Mouse (Mus musculus) liver, embryonic 14.5 days (tissue): Measurements from ENCODE around the gene Slc5a4b. TPM values are rescaled to one million over a fixed set of nuclear protein-coding genes. Genes with fewer than 3 reads are reported as not detected.

Source experiments
- ATAC-seq: fragments of 200-750 bp; cut with Nextera tagmentation; 2 replicates; pipeline ENCODE4 v1.8.0; 2017; ENCODE audit warnings: moderate number of reproducible peaks, mild to moderate bottlenecking, moderate library complexity; ENCODE audit not compliant: insufficient read depth
- DNase-seq, 3 experiments: peaks; one replicate each; pipeline ENCODE4 v3.0.0-alpha.2; 2012 to 2013; ENCODE audit warnings: low read depth in 3 of 3, low spot score in 3 of 3
- H3K27ac ChIP-seq: fragments of 300-500 bp; sonication (generic); 2 replicates; pipeline ENCODE4 v1.5.1; 2014; ENCODE audit warnings: moderate library complexity, mild to moderate bottlenecking, control low read depth, inconsistent platforms
- H3K27me3 ChIP-seq: fragments of 300-500 bp; sonication (generic); 2 replicates; pipeline ENCODE4 v1.6.1; 2014; ENCODE audit warnings: mild to moderate bottlenecking, low read length, moderate library complexity; ENCODE audit not compliant: control insufficient read depth, insufficient read depth
- H3K36me3 ChIP-seq: fragments of 300-500 bp; sonication (generic); replicated peaks from 2 replicates; pipeline ENCODE4 v1.6.1; 2014; ENCODE audit warnings: low read depth; ENCODE audit not compliant: control insufficient read depth, insufficient read depth
- H3K4me1 ChIP-seq, 2 experiments: fragments of 200-500 bp in 1 of 2; fragments of 300-500 bp in 1 of 2; sonication (generic) in 1 of 2; replicated peaks; 2 replicates each; pipeline ENCODE4 v1.6.1; 2012 to 2014; ENCODE audit warnings: antibody characterized with exemption in 1 of 2, inconsistent platforms in 1 of 2, low read length in 1 of 2; ENCODE audit not compliant: control insufficient read depth in 2 of 2, insufficient read depth in 2 of 2
- H3K4me2 ChIP-seq: fragments of 300-500 bp; sonication (generic); 2 replicates; pipeline ENCODE4 v1.6.1; 2014; ENCODE audit warnings: low read depth, mild to moderate bottlenecking, control low read depth, moderate library complexity
- H3K4me3 ChIP-seq, 2 experiments: fragments of 200-500 bp in 1 of 2; fragments of 300-500 bp in 1 of 2; sonication (generic) in 1 of 2; 2 replicates each; pipeline ENCODE4 v1.5.1; 2012 to 2014; ENCODE audit warnings: low read depth in 2 of 2, low read length in 2 of 2, mild to moderate bottlenecking in 2 of 2, control low read depth in 1 of 2, inconsistent platforms in 1 of 2, moderate library complexity in 1 of 2; ENCODE audit not compliant: insufficient read depth in 1 of 2
- H3K9ac ChIP-seq: fragments of 300-500 bp; sonication (generic); replicated peaks from 2 replicates; pipeline ENCODE4 v1.6.1; 2014; ENCODE audit warnings: mild to moderate bottlenecking, control low read depth, moderate library complexity
- H3K9me3 ChIP-seq: fragments of 300-500 bp; sonication (generic); 2 replicates; pipeline ENCODE4 v1.6.1; 2016; ENCODE audit warnings: low read length, mixed read lengths; ENCODE audit not compliant: control insufficient read depth
- CTCF ChIP-seq: IDR thresholded peaks from 2 replicates; pipeline ENCODE4 v1.5.1; 2016; ENCODE audit warnings: antibody characterized with exemption, low read depth, control low read depth
- EP300 ChIP-seq: IDR thresholded peaks from 2 replicates; pipeline ENCODE4 v1.6.1; 2016; ENCODE audit warnings: antibody characterized with exemption, low read depth
- WGBS: fragments of 180-500 bp; shearing (Covaris S2); extraction: QIAGEN DNeasy Blood & Tissue Kit; methylation state at CpG from one replicate; pipeline ENCODE4 v1.1.7; 2014; ENCODE audit not compliant: insufficient replicate concordance; 5-methylcytosine and 5-hydroxymethylcytosine counted together
- microRNA-seq: library from miRNA; unstranded; fragments of <30 nt; microRNA quantifications from one replicate; pipeline ENCODE4, GENCODE M21; 2016
- polyA plus RNA-seq, 2 experiments: library from polyadenylated mRNA; depleted of rRNA in 1 of 2; stranded (reverse) in 1 of 2; unstranded in 1 of 2; fragments of >200 nt; fragmentation: Nextera tagmentation in 1 of 2; extraction: Ambion mirVana in 1 of 2; gene quantifications; 2 replicates each; pipeline versions ENCODE4 v1.2.1 to v1.2.3; 2012 to 2014

Gene Slc5a4b
- polyA plus RNA-seq, 2 experiments, result 0.03 to 0.10 TPM

DNA sequence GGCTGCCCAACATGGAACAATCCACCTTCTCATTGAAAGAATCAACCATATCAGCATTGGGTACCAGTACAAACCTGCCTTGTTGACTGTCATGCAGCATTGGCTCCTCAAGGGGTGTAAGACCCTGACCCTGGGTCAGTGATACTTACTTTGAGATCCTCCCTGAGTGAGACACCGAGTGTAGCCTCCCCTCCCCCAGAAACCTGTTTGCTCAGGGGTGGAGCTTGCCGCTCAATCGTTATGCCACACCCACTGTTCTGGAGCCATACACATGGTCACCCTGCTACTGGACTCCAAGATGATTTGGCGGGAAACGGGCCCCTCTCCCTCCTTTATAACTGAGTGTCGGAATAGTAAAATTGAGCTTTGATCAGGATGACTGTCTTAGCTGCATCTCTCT, 86.8 kb downstream of the Slc5a4b start:
- no peaks in the 10 kb centered on the region for H3K36me3 ChIP-seq
- WGBS, result 85% methylated on average over 6 of the region's 6 CpGs
- H3K27ac ChIP-seq, result no peak overlapping the region
- H3K4me3 ChIP-seq, result no peak overlapping the region
- ATAC-seq, result no peak
- no peaks in the 10 kb centered on the region for H3K27me3 ChIP-seq
- TF ChIP-seq EP300 (no peak), CTCF (no peak)
- DNase-seq, result no peak
- no peak overlapping the region for H3K9ac ChIP-seq
- peaks cover 0 to 10% of the 10 kb centered on the region in 2 experiments for H3K4me1 ChIP-seq
- no peak overlapping the region for H3K4me2 ChIP-seq
- H3K9me3 ChIP-seq, result no peaks in the 10 kb centered on the region

DNA sequence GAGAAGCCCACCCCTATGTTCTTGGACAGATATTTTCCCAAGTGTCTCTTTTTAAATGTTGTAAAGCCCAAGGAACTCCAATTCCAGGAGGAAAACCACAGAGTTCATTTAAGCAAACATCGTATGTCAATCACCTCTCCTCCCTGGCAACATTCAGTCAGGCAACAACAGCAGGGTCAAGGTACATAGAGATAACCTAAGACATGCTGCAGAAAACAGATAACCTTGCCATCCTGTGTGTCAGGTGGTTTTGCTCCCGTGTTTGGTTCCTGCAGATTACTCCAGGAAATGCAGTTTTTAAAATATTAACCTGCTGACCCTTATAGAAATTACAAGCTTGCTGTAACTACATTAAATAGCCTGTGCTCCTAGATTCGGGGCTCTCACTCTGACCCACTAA, 89.0 kb downstream of the Slc5a4b start:
- 13% methylated on average over 3 of the region's 3 CpGs for WGBS
- DNase-seq (peak in 2 of 3 experiments; percentile 25 to 27), ATAC-seq (no peak)
- H3K27ac ChIP-seq, result no peak overlapping the region
- no peak overlapping the region for H3K9ac ChIP-seq
- H3K36me3 ChIP-seq, result no peaks in the 10 kb centered on the region
- no peak overlapping the region for H3K4me3 ChIP-seq
- no peaks in the 10 kb centered on the region for H3K27me3 ChIP-seq
- H3K9me3 ChIP-seq, result no peaks in the 10 kb centered on the region
- peaks cover 0 to 6% of the 10 kb centered on the region in 2 experiments for H3K4me1 ChIP-seq
- peak; percentile 40 for TF ChIP-seq EP300
- no peak for TF ChIP-seq CTCF
- no peak overlapping the region for H3K4me2 ChIP-seq

DNA sequence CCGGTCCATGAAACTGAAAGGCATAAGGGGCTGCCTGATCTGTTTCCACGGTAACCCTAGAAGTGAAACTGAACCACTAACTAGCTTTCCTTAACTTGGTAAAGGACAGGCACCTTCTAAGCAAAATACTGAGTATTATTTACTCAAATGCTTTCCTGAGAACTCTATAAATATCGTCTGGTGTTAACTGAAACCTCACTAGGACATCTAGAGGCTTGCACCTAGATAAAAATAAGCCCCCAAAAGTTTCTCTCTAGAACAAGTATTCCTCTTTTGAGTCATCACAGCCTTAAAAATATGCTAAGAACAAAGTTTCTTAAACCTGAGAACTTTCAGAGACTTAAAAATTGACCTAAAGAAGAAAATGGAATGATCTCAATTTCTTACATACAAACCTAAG, 93.9 kb downstream of the Slc5a4b start:
- WGBS, result 75% methylated on average over 3 of the region's 3 CpGs
- Histone ChIP-seq H3K27ac (no peak overlapping the region), H3K27me3 (no peaks in the 10 kb centered on the region), H3K4me3 (no peak overlapping the region), H3K4me1 (peaks cover 0 to 4% of the 10 kb centered on the region in 2 experiments), H3K4me2 (no peak overlapping the region), H3K9me3 (no peaks in the 10 kb centered on the region), H3K9ac (no peak overlapping the region), H3K36me3 (no peaks in the 10 kb centered on the region)
- ATAC-seq (no peak), DNase-seq (no peak)
- TF ChIP-seq EP300 (no peak), CTCF (no peak)

DNA sequence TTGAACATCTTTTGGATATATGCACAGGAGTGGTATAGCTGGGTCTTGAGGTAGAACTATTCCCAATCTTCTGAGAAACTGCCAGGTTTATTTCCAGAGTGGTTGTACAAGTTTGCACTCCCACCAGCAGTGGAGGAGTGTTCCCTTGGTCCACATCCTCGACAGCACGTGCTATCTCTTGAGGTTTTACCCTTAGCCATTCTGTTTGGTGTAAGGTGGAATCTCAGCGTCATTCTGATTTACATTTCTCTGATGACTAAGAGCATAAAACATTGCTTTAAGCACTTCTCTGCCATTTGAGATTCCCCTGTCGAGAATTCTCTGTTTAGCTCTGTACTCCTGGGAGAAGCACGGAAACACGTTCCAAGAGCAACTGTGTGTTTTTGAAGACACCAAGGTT, 97.8 kb downstream of the Slc5a4b start:
- no peak overlapping the region for H3K4me2 ChIP-seq
- no peak overlapping the region for H3K4me3 ChIP-seq
- DNase-seq (no peak), ATAC-seq (no peak)
- no peaks in the 10 kb centered on the region for H3K36me3 ChIP-seq
- TF ChIP-seq CTCF, result no peak
- TF ChIP-seq EP300, result no peak
- H3K27me3 ChIP-seq, result no peaks in the 10 kb centered on the region
- no peaks in the 10 kb centered on the region for H3K9me3 ChIP-seq
- no peak overlapping the region for H3K9ac ChIP-seq
- no peak overlapping the region for H3K27ac ChIP-seq
- no peaks in the 10 kb centered on the region for H3K4me1 ChIP-seq
- WGBS, result 54% methylated on average over 6 of the region's 6 CpGs

DNA sequence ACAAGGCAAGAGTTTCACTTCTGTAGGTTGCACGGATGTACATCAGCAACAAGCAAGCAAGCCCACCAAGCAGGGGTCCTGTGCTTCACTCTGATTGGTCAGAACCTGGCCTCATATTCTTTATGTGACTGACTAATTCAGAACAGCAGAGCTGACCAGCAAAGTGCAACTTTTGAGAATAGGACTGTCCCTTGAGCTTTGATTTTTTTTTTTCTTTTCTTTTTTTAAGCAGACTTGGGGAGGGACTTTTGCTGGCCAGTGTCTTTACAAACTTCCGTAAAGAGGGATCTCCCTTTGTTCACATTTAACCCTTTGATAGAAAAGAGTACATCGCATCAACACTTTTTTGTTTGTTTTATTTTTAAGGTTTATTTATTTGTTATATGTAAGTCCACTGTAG, 100.9 kb downstream of the Slc5a4b start:
- no peak overlapping the region for H3K4me3 ChIP-seq
- TF ChIP-seq EP300 (no peak), CTCF (no peak)
- H3K4me1 ChIP-seq, result no peaks in the 10 kb centered on the region
- no peak overlapping the region for H3K27ac ChIP-seq
- H3K9me3 ChIP-seq, result no peaks in the 10 kb centered on the region
- ATAC-seq (no peak), DNase-seq (no peak)
- no peaks in the 10 kb centered on the region for H3K27me3 ChIP-seq
- H3K9ac ChIP-seq, result no peak overlapping the region
- no peaks in the 10 kb centered on the region for H3K36me3 ChIP-seq
- H3K4me2 ChIP-seq, result no peak overlapping the region
- WGBS, result 67% methylated on average over 3 of the region's 3 CpGs

Small RNA genes within 50 kb of the gene (microRNA-seq; reads per million reads assigned to microRNA genes)
- not detected for gene Mir6409

Other genes with a start within 250 kb of the Slc5a4b start
- 0.23 and 0.47 TPM in 2 replicates for gene Derl3, start 217.5 kb downstream of the Slc5a4b start, polyA plus RNA-seq (2012; rRNA removed)
- gene Derl3, start 217.5 kb downstream of the Slc5a4b start, polyA plus RNA-seq (2014; fragmentation: Nextera tagmentation; extraction: Ambion mirVana), result 0.18 TPM in 1 of 2 replicates, not detected in the other
- gene Smarcb1, start 189.3 kb downstream of the Slc5a4b start, polyA plus RNA-seq (2012; rRNA removed), result 21.2 and 28.5 TPM in 2 replicates
- 47.7 and 55.3 TPM in 2 replicates for gene Smarcb1, start 189.3 kb downstream of the Slc5a4b start, polyA plus RNA-seq (2014; fragmentation: Nextera tagmentation; extraction: Ambion mirVana)
- 55.8 and 72.9 TPM in 2 replicates for gene Chchd10, start 177.8 kb downstream of the Slc5a4b start, polyA plus RNA-seq (2012; rRNA removed)
- gene Chchd10, start 177.8 kb downstream of the Slc5a4b start, polyA plus RNA-seq (2014; fragmentation: Nextera tagmentation; extraction: Ambion mirVana), result 106 and 111 TPM in 2 replicates
- gene Mmp11, start 174.5 kb downstream of the Slc5a4b start, polyA plus RNA-seq (2012; rRNA removed), result 1.3 and 1.5 TPM in 2 replicates
- 1.1 and 1.5 TPM in 2 replicates for gene Mmp11, start 174.5 kb downstream of the Slc5a4b start, polyA plus RNA-seq (2014; fragmentation: Nextera tagmentation; extraction: Ambion mirVana)
- 22.5 and 27.6 TPM in 2 replicates for gene Gm867, start 170.3 kb downstream of the Slc5a4b start, polyA plus RNA-seq (2012; rRNA removed)
- 20.9 and 21.9 TPM in 2 replicates for gene Gm867, start 170.3 kb downstream of the Slc5a4b start, polyA plus RNA-seq (2014; fragmentation: Nextera tagmentation; extraction: Ambion mirVana)
- gene Vpreb3, start 167.9 kb downstream of the Slc5a4b start, polyA plus RNA-seq (2012; rRNA removed), result 0.85 and 2.1 TPM in 2 replicates
- 2.5 and 2.9 TPM in 2 replicates for gene Vpreb3, start 167.9 kb downstream of the Slc5a4b start, polyA plus RNA-seq (2014; fragmentation: Nextera tagmentation; extraction: Ambion mirVana)
- 0.08 and 0.10 TPM in 2 replicates for gene Gm5134, start 156.4 kb downstream of the Slc5a4b start, polyA plus RNA-seq (2012; rRNA removed)
- gene Gm5134, start 156.4 kb downstream of the Slc5a4b start, polyA plus RNA-seq (2014; fragmentation: Nextera tagmentation; extraction: Ambion mirVana), result 0.08 TPM in 1 of 2 replicates, not detected in the other
- 6.8 and 7.1 TPM in 2 replicates for gene Zfp280b, start 78.3 kb downstream of the Slc5a4b start, polyA plus RNA-seq (2012; rRNA removed)
- 9.6 and 10.1 TPM in 2 replicates for gene Zfp280b, start 78.3 kb downstream of the Slc5a4b start, polyA plus RNA-seq (2014; fragmentation: Nextera tagmentation; extraction: Ambion mirVana)
- gene Slc5a4a, start 36.5 kb upstream of the Slc5a4b start, polyA plus RNA-seq (2012; rRNA removed), result 0.03 and 0.04 TPM in 2 replicates
- not detected in 2 replicates for gene Slc5a4a, start 36.5 kb upstream of the Slc5a4b start, polyA plus RNA-seq (2014; fragmentation: Nextera tagmentation; extraction: Ambion mirVana)
- gene Prmt2, start 126.9 kb upstream of the Slc5a4b start, polyA plus RNA-seq (2012; rRNA removed), result 3.8 and 3.9 TPM in 2 replicates
- 4.3 and 5.0 TPM in 2 replicates for gene Prmt2, start 126.9 kb upstream of the Slc5a4b start, polyA plus RNA-seq (2014; fragmentation: Nextera tagmentation; extraction: Ambion mirVana)
- gene S100b, start 142.9 kb upstream of the Slc5a4b start, polyA plus RNA-seq (2012; rRNA removed), result 0.06 TPM in 1 of 2 replicates, not detected in the other
- gene S100b, start 142.9 kb upstream of the Slc5a4b start, polyA plus RNA-seq (2014; fragmentation: Nextera tagmentation; extraction: Ambion mirVana), result not detected in 2 replicates
- 1.7 and 1.8 TPM in 2 replicates for gene Dip2a, start 234.3 kb upstream of the Slc5a4b start, polyA plus RNA-seq (2012; rRNA removed)
- gene Dip2a, start 234.3 kb upstream of the Slc5a4b start, polyA plus RNA-seq (2014; fragmentation: Nextera tagmentation; extraction: Ambion mirVana), result 0.62 and 0.69 TPM in 2 replicates